Mouse (Mus musculus) cerebellum, adult 2 months (tissue): ENCODE data around the gene Dmap1.

Experiments used
- CTCF ChIP-seq: fragments of 200-500 bp; IDR thresholded peaks from 2 replicates; pipeline ENCODE4 v1.5.1; 2011; ENCODE audit warnings: low read depth, mild to moderate bottlenecking, control low read depth, low read length, moderate library complexity, borderline replicate concordance; ENCODE audit not compliant: insufficient read depth
- POLR2A ChIP-seq: fragments of 200-500 bp; IDR thresholded peaks from 2 replicates; pipeline ENCODE4 v1.6.1; 2011; ENCODE audit warnings: low read length, control low read depth, borderline replicate concordance; ENCODE audit not compliant: insufficient read depth

GRCm38 (mm10) chr4:117713303-117714098 lies 31.4 kb upstream of the Dmap1 start:
- TF ChIP-seq CTCF = no peak
- no peak for TF ChIP-seq POLR2A
